Mouse (Mus musculus): ENCODE results near the gene Pacs1.

GRCm38 (mm10) chr19:5272326-5272795, 558 bp downstream of the Pacs1 start:
- TF ChIP-seq CTCF (IDR thresholded peaks at IDR 0.05; ENCODE audit: extremely low read depth, insufficient read depth, low read length) (no peak), POLR2A (IDR thresholded peaks at IDR 0.05; ENCODE audit: extremely low read depth, insufficient read depth, low read length) (no peak)

Data from cortical plate, adult 2 months (tissue).